Mouse (Mus musculus) macrophage (primary cell): ENCODE results near the gene Wdr45b. TPM values are rescaled to one million over a fixed set of nuclear protein-coding genes. Genes with fewer than 3 reads are reported as not detected.

Experiments
- H3K27ac ChIP-seq: fragments of 350-480 bp; formaldehyde crosslinking; 2 replicates; pipeline ENCODE4 v1.9.0; 2021
- H3K36me3 ChIP-seq: fragments of 350-480 bp; formaldehyde crosslinking; 2 replicates; pipeline ENCODE4 v1.9.0; 2021; ENCODE audit errors: inconsistent target
- H3K4me3 ChIP-seq: fragments of 350-480 bp; formaldehyde crosslinking; 2 replicates; pipeline ENCODE4 v1.9.0; 2021; ENCODE audit errors: inconsistent target
- H3K79me2 ChIP-seq: fragments of 350-480 bp; formaldehyde crosslinking; 2 replicates; pipeline ENCODE4 v1.9.0; 2021; ENCODE audit errors: inconsistent target
- WGBS: methylation state at CpG from one replicate; pipeline ENCODE4 v1.1.7; 2026; ENCODE audit warnings: inconsistent platforms; ENCODE audit not compliant: missing documents; 5-methylcytosine and 5-hydroxymethylcytosine counted together
- polyA plus RNA-seq: library from polyadenylated mRNA; stranded (reverse); fragments of 250-400 nt; gene quantifications from 3 replicates; pipeline ENCODE4 v1.2.4, GENCODE M21; 2018; ENCODE audit warnings: inconsistent platforms
- total RNA-seq, 78 experiments: library from RNA; depleted of rRNA; stranded (reverse); fragments of 250-400 nt; gene quantifications; 1 replicate in 9 of 78; 2 replicates in 24 of 78; 3 replicates in 43 of 78; 4 replicates in 2 of 78; pipeline ENCODE4 v1.2.4; 2018; ENCODE audit warnings: inconsistent platforms in 56 of 78

The Wdr45b gene
- 10 to 100 TPM; 45.2 to 97.3 (median 69.4) TPM for total RNA-seq (2018; cell fraction: chromatin; rRNA removed)
- 10 to 100 TPM; 36.7 to 51.2 (median 44.7) TPM for total RNA-seq (2018; cell fraction: cytosol; rRNA removed)
- total RNA-seq (2018; cell fraction: nucleus; rRNA removed): 10 to 100 TPM; 39.0 to 70.3 (median 50.4) TPM
- polyA plus RNA-seq: 44.7 to 56.4 TPM (median 51.3 TPM) in 3 replicates

DNA sequence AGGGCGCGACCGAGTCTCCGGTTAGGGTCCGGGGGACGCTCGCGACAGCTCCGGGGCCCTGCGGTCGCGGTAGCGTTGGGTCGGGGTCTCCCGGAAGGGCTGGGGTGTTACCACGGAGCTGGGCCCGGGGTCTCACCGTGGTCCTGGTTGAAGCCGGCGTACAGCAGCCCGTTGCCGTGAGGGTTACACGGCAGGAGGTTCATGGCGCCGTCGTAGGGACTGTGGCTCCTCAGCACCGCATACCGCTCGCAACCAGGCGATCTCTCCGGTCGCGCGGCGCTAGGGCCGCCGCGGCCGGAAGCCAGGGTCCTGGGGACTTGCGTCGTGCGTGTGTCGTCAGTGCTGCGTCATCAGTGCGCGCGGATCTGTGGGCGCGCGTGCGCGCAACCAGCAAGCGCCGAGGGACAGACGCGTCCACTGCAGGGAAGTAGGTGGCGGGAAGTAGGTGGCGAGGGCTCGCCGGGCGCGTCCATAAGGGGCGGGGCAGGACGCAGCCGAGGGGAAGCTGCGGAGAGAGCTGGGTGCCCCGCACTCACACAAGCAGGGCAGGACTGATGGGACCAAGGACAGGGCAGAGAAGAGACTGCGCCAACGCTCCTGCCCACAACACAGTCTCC is at the start of gene Wdr45b:
Gene Wdr45b, minus strand, starts transcription at position 355 of the 617 bp plus-strand sequence.
- 0% methylated on average over 69 of the region's 69 CpGs for WGBS
- Histone ChIP-seq H3K27ac (peak within 1 kb of the TSS; percentile 58), H3K36me3 (no peaks in the 10 kb centered on the region), H3K4me3 (peak within 1 kb of the TSS; percentile 78), H3K79me2 (peaks cover 49% of the 10 kb centered on the region)

DNA sequence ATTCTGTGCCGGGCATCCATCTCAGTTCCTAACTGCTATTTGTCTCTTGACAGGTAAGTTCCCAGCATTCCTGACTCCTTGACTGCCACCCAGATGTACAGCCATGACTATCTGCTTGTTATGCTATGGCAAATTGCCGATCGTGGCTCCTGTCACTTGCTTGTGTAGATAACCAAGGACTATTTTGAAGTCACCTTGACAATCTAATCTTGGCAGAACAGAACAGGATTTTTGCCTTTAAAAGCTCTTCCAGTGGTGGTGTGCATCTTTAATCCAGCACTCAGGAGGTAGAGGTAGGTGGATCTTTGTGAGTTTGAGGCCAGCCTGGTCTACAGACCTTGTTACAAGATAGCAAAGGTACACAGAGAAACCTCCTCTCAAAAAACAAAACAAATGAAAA is 38.2 kb upstream of the Wdr45b start:
- Histone ChIP-seq H3K36me3 (no peaks in the 10 kb centered on the region), H3K27ac (no peak overlapping the region), H3K79me2 (no peaks in the 10 kb centered on the region), H3K4me3 (no peak overlapping the region)
- WGBS: 89% methylated on average over 3 of the region's 3 CpGs

DNA sequence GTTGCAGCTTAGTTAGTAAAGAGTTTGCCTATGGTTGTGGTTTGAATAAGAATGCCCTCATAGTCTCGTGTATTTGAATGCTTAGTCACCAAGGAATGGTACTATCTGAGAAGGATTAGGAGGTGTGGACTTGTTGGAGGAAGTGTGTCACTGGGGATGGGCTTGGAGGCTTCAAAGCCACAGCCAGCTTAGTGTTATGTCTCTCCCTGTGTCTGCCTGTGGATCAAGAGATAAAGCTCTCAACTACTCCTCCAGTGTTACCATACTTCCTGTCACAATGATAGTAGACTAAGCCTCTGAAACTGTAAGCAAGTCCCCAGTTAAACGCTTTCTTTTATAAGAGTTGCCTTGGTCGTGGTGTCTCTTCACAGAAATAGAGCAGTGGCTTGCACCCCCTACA is 36.5 kb upstream of the Wdr45b start:
- WGBS: 60% methylated on average over 3 of the region's 3 CpGs
- Histone ChIP-seq H3K36me3 (no peaks in the 10 kb centered on the region), H3K4me3 (no peak overlapping the region), H3K79me2 (no peaks in the 10 kb centered on the region), H3K27ac (no peak overlapping the region)

DNA sequence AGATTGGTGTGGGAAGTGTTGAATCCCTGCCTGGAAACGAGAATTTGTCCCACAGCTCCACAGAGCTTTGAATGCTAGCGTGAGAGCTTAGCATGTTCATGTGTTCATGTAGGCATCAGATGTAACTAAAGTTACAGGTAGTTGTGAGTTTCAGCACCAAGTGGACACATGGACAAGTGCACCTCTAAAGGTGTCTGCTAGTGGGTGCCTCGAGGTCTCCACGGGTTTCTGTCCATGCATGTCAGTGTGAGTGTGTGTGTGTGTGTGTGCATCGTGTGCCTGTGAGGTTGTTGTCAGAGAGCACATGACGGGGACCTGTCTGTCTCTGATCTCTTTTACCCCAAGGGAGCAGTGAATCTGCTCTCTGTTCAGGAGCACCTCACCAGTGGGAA is 34.3 kb upstream of the Wdr45b start:
- Histone ChIP-seq H3K27ac (no peak overlapping the region), H3K4me3 (no peak overlapping the region), H3K36me3 (no peaks in the 10 kb centered on the region), H3K79me2 (no peaks in the 10 kb centered on the region)
- 19% methylated on average over 6 of the region's 6 CpGs for WGBS

DNA sequence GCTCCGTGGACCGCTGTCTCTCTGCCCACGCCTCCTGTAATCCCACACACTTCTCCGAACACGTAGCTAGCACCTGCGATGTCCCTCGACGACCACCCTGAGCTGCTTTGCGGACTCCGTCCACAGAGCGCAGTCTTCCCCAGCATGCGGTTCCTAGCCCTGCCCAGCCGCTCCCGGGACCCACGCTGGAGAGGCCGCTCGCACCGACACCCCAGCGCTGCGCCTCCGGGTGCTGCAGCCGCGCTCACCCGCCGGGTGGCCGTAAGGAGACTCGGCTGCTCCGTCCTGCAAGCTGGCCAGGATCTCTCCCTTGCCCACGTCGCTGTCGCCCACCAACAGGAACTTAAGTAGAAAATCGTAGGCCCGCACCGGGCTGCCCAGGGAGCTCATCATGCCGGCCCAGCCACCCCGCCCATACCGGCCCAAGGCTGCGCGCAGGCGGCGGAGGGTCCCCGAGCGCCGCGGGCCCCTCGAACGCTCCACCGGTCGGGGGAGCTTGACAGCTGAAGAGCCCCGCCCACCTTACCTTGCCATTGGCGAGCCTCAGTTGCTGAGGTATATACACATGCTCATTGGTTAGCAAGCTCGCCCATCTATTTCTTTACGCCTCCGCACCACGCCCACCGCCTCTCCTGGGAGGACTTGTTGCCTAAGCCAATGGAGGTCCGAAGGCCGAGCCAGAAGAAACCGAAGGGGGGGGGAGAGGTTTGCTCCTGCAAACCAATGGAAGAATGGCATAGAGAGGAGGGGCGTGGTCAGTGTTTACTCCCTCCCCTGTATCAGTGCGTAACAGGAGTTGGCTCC is 33.7 kb upstream of the Wdr45b start, which contains the start of gene Rab40b:
Gene Rab40b, minus strand, starts transcription at position 502 of the 804 bp plus-strand sequence.
- H3K79me2 ChIP-seq: no peaks in the 10 kb centered on the region
- 2% methylated on average over 55 of the region's 61 CpGs for WGBS
- no peak within 1 kb of the TSS for H3K4me3 ChIP-seq
- H3K36me3 ChIP-seq: no peaks in the 10 kb centered on the region
- H3K27ac ChIP-seq: no peak within 1 kb of the TSS

DNA sequence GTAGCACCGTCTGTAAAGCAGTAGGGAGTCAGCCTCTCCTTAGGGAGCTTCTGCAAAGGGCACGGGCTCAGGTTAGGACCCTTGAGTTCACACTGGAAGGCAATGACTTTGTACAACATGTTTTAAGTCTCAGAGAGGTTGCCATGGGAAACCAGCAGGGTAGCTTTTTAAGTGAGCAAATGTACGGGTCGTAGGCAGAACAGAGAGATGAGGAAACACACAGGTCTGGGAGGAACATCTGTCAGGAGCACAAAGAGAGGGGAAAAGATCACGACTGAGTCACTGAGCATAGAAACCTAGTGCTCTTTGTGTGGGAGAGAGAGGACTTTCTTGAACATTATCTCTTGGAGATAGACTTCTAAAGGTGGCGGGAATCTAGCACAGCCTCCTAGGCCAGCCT is 26.0 kb upstream of the Wdr45b start:
- no peaks in the 10 kb centered on the region for H3K36me3 ChIP-seq
- H3K79me2 ChIP-seq: no peaks in the 10 kb centered on the region
- WGBS: 81% methylated on average over 6 of the region's 6 CpGs
- no peak overlapping the region for H3K27ac ChIP-seq
- H3K4me3 ChIP-seq: no peak overlapping the region

DNA sequence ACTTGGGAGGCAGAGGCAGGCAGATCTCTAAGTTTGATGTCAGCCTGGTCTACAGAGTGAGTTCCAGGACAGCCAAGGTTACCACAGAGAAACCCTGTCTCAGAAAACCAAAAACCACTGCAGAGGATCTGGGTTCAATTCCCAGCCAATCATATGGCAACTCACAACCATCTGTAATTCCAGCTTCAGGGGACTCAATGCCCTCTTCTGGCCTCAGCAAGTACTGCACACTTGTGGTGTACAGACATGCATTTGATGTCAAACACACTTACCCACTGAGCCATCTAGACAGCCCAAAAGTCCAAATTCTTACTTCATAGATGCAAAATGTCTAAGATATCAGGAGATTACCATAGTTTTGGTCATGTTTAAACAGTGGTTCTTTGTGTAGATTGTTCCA is 24.4 kb upstream of the Wdr45b start:
- H3K27ac ChIP-seq: no peak overlapping the region
- H3K79me2 ChIP-seq: no peaks in the 10 kb centered on the region
- H3K36me3 ChIP-seq: no peaks in the 10 kb centered on the region
- H3K4me3 ChIP-seq: no peak overlapping the region

DNA sequence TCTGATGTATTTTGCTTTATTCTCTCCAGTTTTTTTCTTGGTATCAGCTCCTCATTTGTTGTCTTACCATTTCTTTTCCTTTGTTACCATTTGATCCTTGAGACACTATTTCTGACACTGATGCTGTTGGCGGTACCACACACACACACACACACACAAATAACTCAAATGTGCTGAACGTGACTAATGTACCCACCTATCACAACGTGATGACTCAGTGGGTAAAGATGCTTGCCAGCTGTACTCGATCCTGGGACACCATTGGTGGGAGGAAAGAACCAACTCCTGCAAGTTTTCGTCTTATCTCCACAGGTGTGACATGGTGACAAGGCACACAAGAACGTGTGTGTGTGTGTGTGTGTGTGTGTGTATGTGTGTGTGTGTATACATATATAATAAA is 19.1 kb upstream of the Wdr45b start:
- Histone ChIP-seq H3K79me2 (no peaks in the 10 kb centered on the region), H3K36me3 (no peaks in the 10 kb centered on the region), H3K27ac (no peak overlapping the region), H3K4me3 (no peak overlapping the region)
- WGBS: 78% methylated on average over 6 of the region's 6 CpGs

DNA sequence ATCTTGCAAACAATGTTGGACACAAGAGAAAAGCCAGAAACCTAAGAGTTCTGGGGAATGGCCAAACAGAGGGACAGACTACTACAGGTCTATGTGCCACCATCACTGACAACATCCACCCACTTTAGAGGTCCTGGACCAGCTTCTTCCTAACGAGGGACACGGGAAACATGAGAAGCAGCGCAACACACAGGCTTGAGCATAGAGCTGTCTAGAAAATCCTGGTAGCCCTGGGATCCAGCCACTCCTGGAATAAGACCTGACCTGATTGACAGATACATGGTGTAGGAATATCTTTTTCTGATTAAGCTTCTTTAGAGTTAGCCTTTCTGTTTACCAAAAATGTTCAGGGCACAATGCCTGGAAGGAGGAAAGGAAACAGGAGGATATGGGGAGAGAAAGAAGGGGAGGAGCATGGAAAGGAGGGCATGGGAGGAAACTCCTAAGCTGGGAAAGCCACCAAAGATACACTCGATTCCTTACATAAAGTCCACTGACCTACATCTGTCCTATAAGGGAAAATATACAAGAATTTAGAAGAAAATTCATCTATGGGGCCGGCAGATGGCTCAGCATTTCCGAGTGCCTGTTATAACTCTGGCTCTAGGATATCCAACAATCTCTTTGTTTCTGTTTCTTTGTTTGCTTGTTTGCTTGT is 16.2 kb upstream of the Wdr45b start:
- H3K79me2 ChIP-seq: no peaks in the 10 kb centered on the region
- no peaks in the 10 kb centered on the region for H3K36me3 ChIP-seq
- 84% methylated on average over 6 of the region's 6 CpGs for WGBS
- no peak overlapping the region for H3K27ac ChIP-seq
- H3K4me3 ChIP-seq: no peak overlapping the region

DNA sequence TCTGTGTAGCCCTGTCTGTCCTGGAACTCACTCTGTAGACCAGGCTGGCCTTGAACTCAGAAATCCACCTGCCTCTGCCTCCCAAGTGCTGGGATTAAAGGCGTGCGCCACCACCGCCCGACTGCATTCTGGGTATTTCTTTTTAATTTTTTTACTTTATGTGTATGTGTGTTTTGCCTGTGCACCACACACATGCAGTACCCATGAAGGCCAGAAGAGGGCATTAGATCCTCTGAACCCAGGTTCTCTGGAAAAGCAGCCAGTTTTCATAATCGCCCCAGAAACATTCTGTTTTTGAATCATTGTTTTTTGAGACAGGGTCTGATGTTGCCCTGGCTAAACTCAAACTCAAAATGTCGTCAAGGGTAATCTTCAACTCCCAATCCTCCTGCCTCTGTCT is 15.4 kb upstream of the Wdr45b start:
- 93% methylated on average over 6 of the region's 6 CpGs for WGBS
- H3K79me2 ChIP-seq: no peaks in the 10 kb centered on the region
- no peak overlapping the region for H3K27ac ChIP-seq
- no peak overlapping the region for H3K4me3 ChIP-seq
- no peaks in the 10 kb centered on the region for H3K36me3 ChIP-seq

DNA sequence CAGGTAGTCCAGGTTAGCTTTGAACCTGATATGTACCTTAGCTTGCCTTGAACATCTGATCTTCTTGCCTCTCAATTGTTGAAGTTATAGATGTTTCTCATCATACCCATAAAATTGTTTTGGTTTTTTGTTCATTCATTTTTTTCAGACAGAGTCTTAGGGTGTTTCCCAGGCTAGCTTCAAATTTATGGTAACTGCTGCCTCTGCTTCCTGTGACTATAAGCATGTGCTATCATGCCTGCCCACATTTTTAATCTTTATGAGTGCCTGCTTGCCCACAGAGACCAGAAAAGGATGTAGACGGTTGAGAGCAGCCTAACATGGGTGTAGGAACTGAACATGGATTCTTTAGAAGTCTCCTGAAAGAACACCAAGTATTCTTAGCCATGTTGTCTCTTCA is 14.5 kb upstream of the Wdr45b start:
- Histone ChIP-seq H3K79me2 (no peaks in the 10 kb centered on the region), H3K4me3 (no peak overlapping the region), H3K27ac (no peak overlapping the region), H3K36me3 (no peaks in the 10 kb centered on the region)
- WGBS: 22% methylated on average over 1 of the region's 1 CpGs

DNA sequence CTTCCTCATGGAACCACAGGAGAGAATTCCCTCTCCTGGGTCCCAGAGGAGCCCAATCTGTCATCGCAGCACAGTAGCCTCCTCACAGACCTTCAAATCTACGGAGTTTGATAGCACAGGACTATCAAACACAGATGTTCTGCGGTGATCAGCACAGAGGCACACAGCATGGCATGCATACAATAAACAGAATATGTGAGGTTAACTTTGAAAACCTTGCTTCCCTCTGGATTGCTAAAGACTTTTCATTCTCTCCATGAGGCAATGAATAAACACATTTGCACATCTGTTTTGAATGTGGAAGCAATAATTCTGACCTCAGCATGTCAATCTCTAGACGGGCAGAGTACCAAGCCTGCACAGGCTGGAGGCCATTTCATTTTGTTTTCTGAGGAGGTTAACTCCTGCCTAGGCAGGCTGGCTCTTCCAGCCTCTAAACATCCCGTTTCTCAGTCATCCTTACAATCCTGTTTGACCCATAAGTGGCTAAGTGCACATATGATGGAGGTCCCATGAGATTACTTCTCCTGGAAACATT is 13.0 kb upstream of the Wdr45b start:
- H3K27ac ChIP-seq: no peak overlapping the region
- WGBS: 79% methylated on average over 5 of the region's 5 CpGs
- no peaks in the 10 kb centered on the region for H3K79me2 ChIP-seq
- no peaks in the 10 kb centered on the region for H3K36me3 ChIP-seq
- no peak overlapping the region for H3K4me3 ChIP-seq

DNA sequence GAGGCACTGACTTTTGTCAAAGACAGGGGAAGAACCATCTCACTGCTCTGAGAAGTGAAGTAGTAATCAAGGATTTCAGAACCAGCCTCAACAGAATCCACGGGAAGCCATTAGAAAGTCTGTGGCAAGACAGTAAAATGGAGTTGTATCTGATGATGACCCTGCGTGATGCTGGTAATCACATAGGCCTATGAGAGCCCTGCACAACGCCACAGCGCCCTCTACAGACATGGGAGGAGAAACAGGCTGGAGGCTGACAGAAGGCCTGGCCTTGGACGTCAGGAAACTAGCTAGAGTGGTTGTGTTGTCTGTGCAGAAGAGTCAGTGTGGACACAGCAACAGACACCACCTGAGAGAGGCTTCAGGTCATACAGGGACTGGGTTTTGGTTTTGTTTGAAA is 8.0 kb upstream of the Wdr45b start:
- WGBS: 38% methylated on average over 5 of the region's 5 CpGs
- Histone ChIP-seq H3K36me3 (no peaks in the 10 kb centered on the region), H3K27ac (no peak overlapping the region), H3K4me3 (no peak overlapping the region), H3K79me2 (no peaks in the 10 kb centered on the region)

DNA sequence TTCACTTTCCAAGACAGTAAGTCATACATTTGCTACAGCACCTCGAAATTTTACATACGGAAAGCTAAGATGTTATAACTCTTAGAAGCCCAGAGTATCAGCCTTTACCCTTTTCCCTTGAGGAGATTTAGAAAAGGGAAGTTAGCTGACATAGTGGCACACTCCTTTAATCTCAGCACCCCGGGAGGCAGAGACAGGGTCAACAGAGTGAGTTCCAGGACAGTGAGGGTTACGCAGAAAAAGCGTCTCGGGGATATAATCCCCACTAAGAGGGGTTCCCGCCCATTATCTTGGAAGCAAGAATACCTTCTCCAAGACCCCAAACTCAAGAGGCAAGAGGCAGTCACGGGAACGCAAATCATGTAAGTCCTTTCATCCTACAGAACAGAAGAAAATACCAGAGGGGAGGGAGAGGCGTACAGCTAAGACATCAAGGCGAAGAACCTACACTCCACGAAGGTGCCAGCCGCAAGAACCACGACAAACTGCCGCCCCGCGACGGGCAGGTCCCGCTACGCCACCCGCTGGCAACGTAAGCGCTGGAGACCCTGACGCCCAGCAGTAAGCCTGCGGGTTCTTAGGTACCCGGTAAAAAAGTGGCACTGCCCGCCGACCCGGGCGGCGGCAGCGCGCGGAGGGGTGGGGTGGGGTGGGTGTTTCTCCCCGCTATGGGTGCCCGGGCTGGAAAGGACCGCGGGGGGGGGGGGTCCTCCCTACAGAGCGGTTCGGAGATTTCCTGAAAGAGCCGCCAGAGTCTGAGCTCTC is 737 bp downstream of the Wdr45b start:
- H3K27ac ChIP-seq: peak overlapping the region; percentile 48
- under 1% methylated on average over 32 of the region's 41 CpGs for WGBS
- H3K36me3 ChIP-seq: no peaks in the 10 kb centered on the region
- peak overlapping the region; percentile 78 for H3K4me3 ChIP-seq
- peaks cover 56% of the 10 kb centered on the region for H3K79me2 ChIP-seq
